Mouse (Mus musculus) adrenal gland, adult 2 months (tissue): Measurements from ENCODE around the gene Sbp. TPM values are rescaled to one million over a fixed set of nuclear protein-coding genes. Genes with fewer than 3 reads are reported as not detected.

ENCODE experiments used
- DNase-seq: peaks from one replicate; pipeline ENCODE4 v3.0.0; 2021
- polyA plus RNA-seq: library from polyadenylated mRNA; depleted of rRNA; stranded (reverse); fragments of >200 nt; gene quantifications from 2 replicates; pipeline ENCODE4 v1.2.3, GENCODE M21; 2012; rRNA removed
- total RNA-seq, 2 experiments: library from RNA; stranded (reverse); gene quantifications; 2 replicates each; pipeline ENCODE4 v1.2.3; 2021

Gene Sbp
- total and polyA plus RNA-seq, 3 experiments, result not detected

GRCm38 (mm10) chr17:23992789-23993553, 51.5 kb downstream of the Sbp start:
- DNase-seq, result no peak

- peak; percentile 93 for DNase-seq
Observed at GRCm38 (mm10) chr17:23993559-23994428, 52.3 kb downstream of the Sbp start.

- no peak for DNase-seq
Observed at GRCm38 (mm10) chr17:23994667-23995066, 53.2 kb downstream of the Sbp start.

Other genes with a start within 250 kb of the Sbp start
- 10 to 100 TPM in 1 of 2 experiments, 1 to 10 TPM in 1; 2.5 to 18.2 TPM for gene 1520401A03Rik, start 218.9 kb upstream of the Sbp start, total RNA-seq
- 1.8 and 2.4 TPM in 2 replicates for gene 1520401A03Rik, start 218.9 kb upstream of the Sbp start, polyA plus RNA-seq
- gene Pkmyt1, start 215.3 kb upstream of the Sbp start, total RNA-seq, result 1 to 10 TPM; 2.8 to 2.9 TPM
- 21.8 and 23.1 TPM in 2 replicates for gene Pkmyt1, start 215.3 kb upstream of the Sbp start, polyA plus RNA-seq
- gene Paqr4, start 200.8 kb upstream of the Sbp start, total RNA-seq, result 10 to 100 TPM in 1 of 2 experiments, 1 to 10 TPM in 1; 7.6 to 17.6 TPM
- 33.3 and 37.8 TPM in 2 replicates for gene Paqr4, start 200.8 kb upstream of the Sbp start, polyA plus RNA-seq
- gene Kremen2, start 195.8 kb upstream of the Sbp start, total RNA-seq, result not detected
- 0.28 and 0.54 TPM in 2 replicates for gene Kremen2, start 195.8 kb upstream of the Sbp start, polyA plus RNA-seq
- 10 to 100 TPM; 61.8 to 85.0 TPM for gene Flywch1, start 170.1 kb upstream of the Sbp start, total RNA-seq
- 45.8 and 49.3 TPM in 2 replicates for gene Flywch1, start 170.1 kb upstream of the Sbp start, polyA plus RNA-seq
- gene Flywch2, start 155.6 kb upstream of the Sbp start, total RNA-seq, result 1 to 10 TPM; 4.3 to 6.7 TPM
- gene Flywch2, start 155.6 kb upstream of the Sbp start, polyA plus RNA-seq, result 8.7 and 12.0 TPM in 2 replicates
- 100 to 1,000 TPM; 322 to 545 TPM for gene Srrm2, start 151.1 kb upstream of the Sbp start, total RNA-seq
- gene Srrm2, start 151.1 kb upstream of the Sbp start, polyA plus RNA-seq, result 1,031 and 1,277 TPM in 2 replicates
- 100 to 1,000 TPM; 447 to 451 TPM for gene Elob, start 112.5 kb upstream of the Sbp start, total RNA-seq
- 513 and 552 TPM in 2 replicates for gene Elob, start 112.5 kb upstream of the Sbp start, polyA plus RNA-seq
- not detected for gene Prss33, start 105.6 kb upstream of the Sbp start, total RNA-seq
- gene Prss33, start 105.6 kb upstream of the Sbp start, polyA plus RNA-seq, result 0.10 and 0.24 TPM in 2 replicates
- not detected for gene Prss32, start 97.8 kb upstream of the Sbp start, total RNA-seq
- gene Prss32, start 97.8 kb upstream of the Sbp start, polyA plus RNA-seq, result 0.06 TPM in 1 of 2 replicates, not detected in the other
- under 1 TPM; 0.35 to 0.45 TPM for gene Prss41, start 97.5 kb upstream of the Sbp start, total RNA-seq
- gene Prss41, start 97.5 kb upstream of the Sbp start, polyA plus RNA-seq, result 0.28 and 0.90 TPM in 2 replicates
- not detected for gene Prss21, start 73.6 kb upstream of the Sbp start, total RNA-seq
- not detected in 2 replicates for gene Prss21, start 73.6 kb upstream of the Sbp start, polyA plus RNA-seq
- not detected for gene Dcpp1, start 60.8 kb upstream of the Sbp start, total RNA-seq
- gene Dcpp1, start 60.8 kb upstream of the Sbp start, polyA plus RNA-seq, result not detected in 2 replicates
- not detected for gene Dcpp2, start 60.8 kb upstream of the Sbp start, total RNA-seq
- not detected in 2 replicates for gene Dcpp2, start 60.8 kb upstream of the Sbp start, polyA plus RNA-seq
- not detected for gene Dcpp3, start 24.2 kb upstream of the Sbp start, total RNA-seq
- gene Dcpp3, start 24.2 kb upstream of the Sbp start, polyA plus RNA-seq, result not detected in 2 replicates
- gene Sbpl, start 13.6 kb downstream of the Sbp start, total RNA-seq, result not detected
- not detected in 2 replicates for gene Sbpl, start 13.6 kb downstream of the Sbp start, polyA plus RNA-seq
- under 1 TPM; 0.21 to 0.26 TPM for gene Prss30, start 38.9 kb downstream of the Sbp start, total RNA-seq
- 0.63 and 0.74 TPM in 2 replicates for gene Prss30, start 38.9 kb downstream of the Sbp start, polyA plus RNA-seq
- gene Prss22, start 56.4 kb downstream of the Sbp start, total RNA-seq, result not detected
- not detected in 2 replicates for gene Prss22, start 56.4 kb downstream of the Sbp start, polyA plus RNA-seq
- gene Prss27, start 96.5 kb downstream of the Sbp start, total RNA-seq, result under 1 TPM; 0.24 to 0.46 TPM
- gene Prss27, start 96.5 kb downstream of the Sbp start, polyA plus RNA-seq, result 0.58 and 0.68 TPM in 2 replicates
- gene Kctd5, start 131.8 kb downstream of the Sbp start, total RNA-seq, result 10 to 100 TPM; 13.7 to 14.4 TPM
- gene Kctd5, start 131.8 kb downstream of the Sbp start, polyA plus RNA-seq, result 13.8 and 14.7 TPM in 2 replicates
- gene Pdpk1, start 209.3 kb downstream of the Sbp start, total RNA-seq, result 10 to 100 TPM; 56.4 to 62.0 TPM
- 23.6 and 24.7 TPM in 2 replicates for gene Pdpk1, start 209.3 kb downstream of the Sbp start, polyA plus RNA-seq
- gene Amdhd2, start 222.1 kb downstream of the Sbp start, total RNA-seq, result 10 to 100 TPM; 30.1 to 42.1 TPM
- 68.4 and 71.3 TPM in 2 replicates for gene Amdhd2, start 222.1 kb downstream of the Sbp start, polyA plus RNA-seq
- 100 to 1,000 TPM; 476 to 493 TPM for gene Atp6v0c, start 228.0 kb downstream of the Sbp start, total RNA-seq
- gene Atp6v0c, start 228.0 kb downstream of the Sbp start, polyA plus RNA-seq, result 1,190 and 1,565 TPM in 2 replicates